Mouse (Mus musculus) WW6 (cell line): ENCODE measurements around the gene Kcnt1.
"Not testable (repeated sequence)": the region's sequence is repeated elsewhere in the genome, so short reads cannot be mapped to it uniquely, and the experiment has no call there.

Experiments
- DNase-seq: peaks from one replicate; pipeline ENCODE4 v3.0.0-alpha.2; 2013; ENCODE audit warnings: low read depth, low spot score

The Kcnt1 gene

GRCm38 (mm10) chr2:25863337-25864131 lies at the start of gene Kcnt1:
TSS of gene Kcnt1 (plus strand) at chr2:25863734.
- DNase-seq = no peak

GRCm38 (mm10) chr2:25815748-25816147 lies 47.8 kb upstream of the Kcnt1 start, which contains the start of gene Glt6d1:
TSS of gene Glt6d1 (minus strand) at chr2:25815848.
- not testable (repeated sequence) for DNase-seq

GRCm38 (mm10) chr2:25822806-25823205 lies 40.7 kb upstream of the Kcnt1 start, which contains the start of gene Lcn9:
TSS of gene Lcn9 (plus strand) at chr2:25823153.
- no peak for DNase-seq

- no peak for DNase-seq
Observed at GRCm38 (mm10) chr2:25824751-25825150, 38.8 kb upstream of the Kcnt1 start.

- no peak for DNase-seq
Observed at GRCm38 (mm10) chr2:25828344-25828947, 35.1 kb upstream of the Kcnt1 start.

- no peak for DNase-seq
Observed at GRCm38 (mm10) chr2:25830786-25831185, 32.7 kb upstream of the Kcnt1 start.

- DNase-seq = peak; percentile 48
Observed at GRCm38 (mm10) chr2:25836291-25836690, 27.2 kb upstream of the Kcnt1 start.

GRCm38 (mm10) chr2:25842161-25842560 lies 21.4 kb upstream of the Kcnt1 start:
- DNase-seq = no peak

- DNase-seq = no peak
Observed at GRCm38 (mm10) chr2:25842758-25843157, 20.8 kb upstream of the Kcnt1 start.

- DNase-seq = no peak
Observed at GRCm38 (mm10) chr2:25844097-25844496, 19.4 kb upstream of the Kcnt1 start.

GRCm38 (mm10) chr2:25846516-25846915 lies 17.0 kb upstream of the Kcnt1 start:
- DNase-seq = no peak

- DNase-seq = no peak
Observed at GRCm38 (mm10) chr2:25847226-25847625, 16.3 kb upstream of the Kcnt1 start, which contains the start of gene Sohlh1. TSS of gene Sohlh1 (minus strand) at chr2:25847248.

GRCm38 (mm10) chr2:25850330-25850729 lies 13.2 kb upstream of the Kcnt1 start:
- DNase-seq = no peak

GRCm38 (mm10) chr2:25852626-25853025 lies 10.9 kb upstream of the Kcnt1 start:
- DNase-seq = no peak

GRCm38 (mm10) chr2:25853998-25854397 lies 9.5 kb upstream of the Kcnt1 start:
- no peak for DNase-seq

GRCm38 (mm10) chr2:25859891-25860290 lies 3.6 kb upstream of the Kcnt1 start:
- DNase-seq = no peak

GRCm38 (mm10) chr2:25862038-25862437 lies 1.5 kb upstream of the Kcnt1 start:
- DNase-seq = no peak

GRCm38 (mm10) chr2:25862696-25863270 lies 751 bp upstream of the Kcnt1 start:
- DNase-seq = no peak

- no peak for DNase-seq
Observed at GRCm38 (mm10) chr2:25864230-25864629, 696 bp downstream of the Kcnt1 start.

- DNase-seq = no peak
Observed at GRCm38 (mm10) chr2:25865412-25865811, 1.9 kb downstream of the Kcnt1 start.

GRCm38 (mm10) chr2:25866656-25867055 lies 3.1 kb downstream of the Kcnt1 start:
- DNase-seq = no peak

GRCm38 (mm10) chr2:25877250-25877735 lies 13.8 kb downstream of the Kcnt1 start:
- no peak for DNase-seq
